Mouse (Mus musculus): Measurements from ENCODE around the gene Vat1. TPM values are rescaled to one million over a fixed set of nuclear protein-coding genes. Genes with fewer than 3 reads are reported as not detected.
"Not testable (repeated sequence)": the region's sequence is repeated elsewhere in the genome, so short reads cannot be mapped to it uniquely, and the experiment has no call there.

The Vat1 gene
- polyA plus RNA-seq (2016; fragmentation: Nextera tagmentation; extraction: Ambion mirVana): 33.1 and 41.1 TPM in 2 replicates

DNA sequence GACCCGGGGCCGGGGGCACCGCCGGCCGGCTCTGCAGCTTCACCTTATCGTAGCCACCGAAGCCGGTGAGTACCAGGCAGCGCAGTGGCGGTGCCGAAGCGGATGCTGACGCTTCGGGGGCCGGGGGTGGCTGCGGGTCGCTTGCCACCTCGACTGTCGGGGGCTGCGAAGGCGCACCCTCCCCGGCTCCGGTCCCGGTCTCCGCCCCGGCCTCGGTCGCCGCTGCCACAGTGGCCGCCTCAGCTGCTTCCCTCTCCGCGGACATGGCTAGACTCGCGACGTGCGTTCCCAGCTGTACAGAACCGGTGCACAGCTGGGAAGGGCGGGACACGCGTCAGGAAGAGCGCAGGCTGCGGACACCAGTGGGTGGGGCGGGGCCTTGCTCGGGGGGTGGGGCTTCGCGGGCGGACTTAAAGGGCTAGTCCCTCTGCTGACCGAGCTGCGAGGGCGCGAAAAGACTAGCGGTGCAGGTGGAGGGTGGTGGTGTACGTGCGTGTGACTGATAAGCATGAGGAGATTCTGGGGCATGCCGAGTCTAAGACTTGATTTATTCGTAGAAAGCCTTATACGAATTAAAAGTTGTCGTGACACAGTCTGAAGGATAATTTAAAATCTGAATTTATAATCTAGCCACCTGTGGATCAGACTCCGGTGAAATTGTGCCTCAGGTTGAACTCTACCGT, at the start of gene Vat1:
Vat1 (minus strand) TSS at position 362 of the 683 bp plus-strand sequence.
- no peaks in the 10 kb centered on the region for H3K9me3 ChIP-seq
- 0 out of 2 replicates have a peak, but pooled peaks cover 4% of the 10 kb centered on the region for H3K27me3 ChIP-seq (ENCODE audit: insufficient read depth, poor library complexity, severe bottlenecking)
- H3K4me3 ChIP-seq: peak within 1 kb of the TSS; percentile 95
- WGBS: 1% methylated on average over 60 of the region's 60 CpGs
- H3K36me3 ChIP-seq: peaks cover 19% of the 10 kb centered on the region
- peaks cover 74% of the 10 kb centered on the region for H3K4me1 ChIP-seq
- H3K27ac ChIP-seq: peak within 1 kb of the TSS; percentile 91
- peak; percentile 92 for DNase-seq (ENCODE audit: low spot score)

- Histone ChIP-seq H3K4me3 (no peak overlapping the region), H3K27me3 (ENCODE audit: insufficient read depth, poor library complexity, severe bottlenecking) (no peaks in the 10 kb centered on the region), H3K27ac (no peak overlapping the region), H3K4me1 (no peaks in the 10 kb centered on the region), H3K9me3 (no peaks in the 10 kb centered on the region), H3K36me3 (peaks cover 65% of the 10 kb centered on the region)
- no peak for DNase-seq (ENCODE audit: low spot score)
- WGBS: 85% methylated on average over 7 of the region's 7 CpGs
Measured at GRCm38 (mm10) chr11:101507090-101507489, 41.1 kb upstream of the Vat1 start.

DNA sequence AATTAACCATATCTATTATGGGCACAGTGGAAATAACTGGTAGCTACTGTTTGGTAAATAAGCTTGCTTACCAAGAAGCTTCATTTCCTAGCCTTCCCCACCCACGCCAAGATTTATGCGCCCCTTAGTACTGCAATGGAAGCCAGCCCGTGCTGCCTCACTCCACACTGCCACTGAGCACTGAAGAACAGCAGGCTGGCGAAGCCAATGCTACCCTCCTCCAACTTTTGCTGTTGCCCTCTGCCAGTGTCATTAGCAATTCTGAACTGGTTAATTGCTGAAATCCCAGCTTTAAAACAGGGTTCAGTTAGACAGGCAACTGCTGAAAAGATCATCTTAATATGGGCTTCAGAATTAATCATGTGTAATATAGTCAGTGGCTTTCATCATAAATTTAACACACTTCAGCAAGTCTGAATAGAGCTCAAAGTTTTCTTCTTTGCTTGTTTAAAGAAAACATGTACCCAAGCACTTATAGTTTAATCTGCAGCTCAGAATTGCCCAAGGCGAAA, 40.3 kb upstream of the Vat1 start:
- WGBS: 87% methylated on average over 5 of the region's 5 CpGs
- Histone ChIP-seq H3K27me3 (ENCODE audit: insufficient read depth, poor library complexity, severe bottlenecking) (no peaks in the 10 kb centered on the region), H3K27ac (no peak overlapping the region), H3K4me3 (no peak overlapping the region), H3K4me1 (no peaks in the 10 kb centered on the region), H3K36me3 (peaks cover 68% of the 10 kb centered on the region), H3K9me3 (no peaks in the 10 kb centered on the region)
- no peak for DNase-seq (ENCODE audit: low spot score)

DNA sequence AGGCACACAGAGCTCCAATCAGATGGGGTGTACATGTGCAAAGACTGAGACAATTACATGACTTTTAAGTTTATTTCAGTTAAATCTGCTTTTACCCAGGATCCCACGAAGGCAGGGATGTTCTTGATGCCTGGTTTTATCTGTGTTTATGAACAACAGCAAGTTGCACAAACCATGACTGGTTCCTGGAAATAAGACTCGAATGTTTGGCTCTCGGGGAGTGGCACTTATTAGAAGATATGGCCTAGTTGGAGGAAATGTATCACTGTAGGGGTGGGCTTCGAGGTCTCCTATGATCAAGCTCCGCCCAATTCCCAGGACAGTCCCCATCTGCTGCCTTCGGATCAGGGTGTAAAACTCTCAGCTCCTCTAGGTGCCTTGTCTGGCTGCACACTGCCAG, 20.1 kb upstream of the Vat1 start:
- 52% methylated on average over 6 of the region's 6 CpGs for WGBS
- Histone ChIP-seq H3K27me3 (ENCODE audit: insufficient read depth, poor library complexity, severe bottlenecking) (no peaks in the 10 kb centered on the region), H3K4me3 (no peak overlapping the region), H3K36me3 (peaks cover 40% of the 10 kb centered on the region), H3K4me1 (peaks cover 32% of the 10 kb centered on the region), H3K27ac (peak overlapping the region; percentile 68; the same call in 1 of the 2 replicates), H3K9me3 (no peaks in the 10 kb centered on the region)
- no peak for DNase-seq (ENCODE audit: low spot score)

DNA sequence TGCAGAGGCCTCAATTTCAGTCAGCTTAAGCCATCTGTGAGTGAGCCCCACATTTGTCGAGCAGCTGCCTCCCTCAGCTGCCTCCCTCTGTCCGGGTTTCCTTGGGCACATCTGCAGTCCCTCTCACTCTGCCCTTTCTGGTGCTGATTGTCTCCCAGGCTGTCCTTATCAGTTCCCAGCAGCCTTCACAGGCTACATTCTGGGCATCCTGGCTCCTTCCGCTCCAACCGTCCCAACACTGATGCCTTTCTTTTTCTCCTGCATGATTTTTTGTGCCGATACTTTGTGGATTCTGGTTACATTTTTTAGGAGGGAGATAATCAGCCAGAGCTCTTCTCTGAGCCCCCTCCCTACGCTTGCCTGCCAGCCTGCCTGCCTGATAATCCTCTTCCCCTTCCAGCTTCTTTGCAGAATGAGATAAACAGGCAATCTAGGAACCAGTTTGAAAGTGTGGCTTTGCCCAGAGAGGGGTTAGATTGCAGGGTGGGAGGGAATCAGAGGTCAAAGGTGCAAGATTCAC, 19.5 kb upstream of the Vat1 start:
- peaks cover 36% of the 10 kb centered on the region for H3K36me3 ChIP-seq
- H3K9me3 ChIP-seq: no peaks in the 10 kb centered on the region
- H3K27me3 ChIP-seq (ENCODE audit: insufficient read depth, poor library complexity, severe bottlenecking): no peaks in the 10 kb centered on the region
- peak overlapping the region; percentile 24; the same call in 1 of the 2 replicates for H3K4me3 ChIP-seq
- DNase-seq (ENCODE audit: low spot score): peak; percentile 89
- peaks cover 37% of the 10 kb centered on the region for H3K4me1 ChIP-seq
- peak overlapping the region; percentile 68 for H3K27ac ChIP-seq
- WGBS: 11% methylated on average over 6 of the region's 6 CpGs

DNA sequence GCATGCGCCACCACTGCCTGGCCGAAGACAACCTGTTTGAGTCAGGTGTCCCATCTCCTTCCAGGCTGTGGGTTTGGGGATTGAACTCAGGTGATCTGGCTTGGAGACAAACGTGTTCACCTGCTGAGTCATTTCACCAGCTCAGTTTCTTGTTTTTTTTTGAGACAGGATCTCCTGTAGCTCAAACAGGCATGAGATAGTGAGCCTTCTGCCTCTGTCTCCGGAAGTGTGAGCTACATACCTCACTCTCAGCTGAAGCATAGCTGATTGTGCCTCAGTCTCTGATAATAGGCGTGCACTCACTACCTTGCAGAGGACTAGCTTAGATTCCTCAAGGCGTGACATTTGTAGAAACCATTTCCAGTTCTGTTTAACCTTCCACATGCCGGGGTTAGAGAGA, 18.8 kb upstream of the Vat1 start:
- no peaks in the 10 kb centered on the region for H3K27me3 ChIP-seq (ENCODE audit: insufficient read depth, poor library complexity, severe bottlenecking)
- WGBS: 51% methylated on average over 7 of the region's 7 CpGs
- no peaks in the 10 kb centered on the region for H3K9me3 ChIP-seq
- peaks cover 30% of the 10 kb centered on the region for H3K36me3 ChIP-seq
- no peak for DNase-seq (ENCODE audit: low spot score)
- peaks cover 45% of the 10 kb centered on the region for H3K4me1 ChIP-seq
- H3K27ac ChIP-seq: peak overlapping the region; percentile 68
- no peak overlapping the region for H3K4me3 ChIP-seq

DNA sequence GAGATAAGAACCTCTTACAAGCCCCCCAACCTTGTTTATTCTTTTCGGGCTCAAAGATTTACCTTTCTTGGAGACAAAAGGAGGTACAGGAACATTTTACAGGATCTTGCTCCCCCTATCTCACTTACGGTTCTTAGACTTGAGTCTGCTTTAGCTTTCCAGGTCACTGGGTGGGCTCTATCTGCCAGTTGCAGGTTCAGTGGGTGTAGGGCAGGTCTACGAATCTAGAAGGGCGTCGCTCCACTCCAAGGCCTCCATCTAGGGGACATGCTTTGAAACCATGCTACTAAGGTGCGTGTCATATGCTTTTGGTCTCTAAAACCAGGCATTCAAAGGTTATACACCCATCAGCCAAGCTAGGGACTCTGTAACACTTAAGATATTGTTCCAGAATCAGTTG, 18.2 kb upstream of the Vat1 start:
- Histone ChIP-seq H3K36me3 (peaks cover 24% of the 10 kb centered on the region), H3K4me3 (no peak overlapping the region), H3K9me3 (no peaks in the 10 kb centered on the region), H3K4me1 (peaks cover 50% of the 10 kb centered on the region), H3K27ac (peak overlapping the region; percentile 67; the same call in 1 of the 2 replicates), H3K27me3 (ENCODE audit: insufficient read depth, poor library complexity, severe bottlenecking) (no peaks in the 10 kb centered on the region)
- WGBS: 65% methylated on average over 6 of the region's 6 CpGs
- no peak for DNase-seq (ENCODE audit: low spot score)

DNA sequence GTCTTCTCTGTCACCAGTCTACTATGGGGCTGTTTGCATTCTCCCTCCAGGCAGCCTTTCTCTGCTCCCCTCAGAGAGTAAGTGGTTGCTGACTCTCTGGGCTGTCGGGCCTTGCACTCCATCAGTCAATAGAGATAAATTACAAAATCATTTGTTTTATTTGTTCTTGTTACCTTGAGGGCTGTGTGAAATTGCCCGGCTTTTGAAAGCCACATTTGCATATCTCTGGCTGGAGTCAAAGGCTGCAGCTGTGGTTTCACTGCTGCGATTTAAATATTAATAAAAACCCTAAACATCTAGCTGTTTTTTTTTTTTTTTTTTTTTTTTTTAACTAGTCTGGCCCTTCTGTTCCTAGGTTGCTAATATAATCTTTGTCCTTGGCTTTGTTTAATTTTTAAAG, 17.8 kb upstream of the Vat1 start:
- Histone ChIP-seq H3K36me3 (peaks cover 20% of the 10 kb centered on the region), H3K9me3 (no peaks in the 10 kb centered on the region), H3K27me3 (ENCODE audit: insufficient read depth, poor library complexity, severe bottlenecking) (no peaks in the 10 kb centered on the region), H3K4me3 (no peak overlapping the region), H3K27ac (0 out of 2 replicates have a peak overlapping the region, but pooled peaks have one; percentile 56), H3K4me1 (peaks cover 55% of the 10 kb centered on the region)
- 42% methylated on average over 3 of the region's 3 CpGs for WGBS
- no peak for DNase-seq (ENCODE audit: low spot score)

DNA sequence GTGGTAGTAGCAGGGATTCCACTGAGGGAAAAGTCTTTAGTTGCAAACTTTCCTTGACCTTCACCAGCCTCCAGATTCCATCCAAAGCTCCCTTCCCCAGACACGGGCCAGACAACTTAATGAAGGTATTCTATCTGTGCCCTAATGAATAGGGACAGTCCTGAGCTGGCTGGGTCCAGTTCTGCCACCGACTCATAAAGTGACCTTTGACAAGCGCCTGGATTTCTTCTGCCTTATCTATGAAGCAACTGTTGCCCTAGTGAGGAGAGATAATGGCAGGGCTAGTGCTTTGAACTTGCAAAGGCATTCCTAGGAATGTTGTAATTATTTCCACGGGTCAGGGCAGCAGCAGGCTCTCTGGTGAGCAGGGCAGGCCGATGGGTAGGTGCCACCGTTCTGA, 14.9 kb upstream of the Vat1 start:
- Histone ChIP-seq H3K4me3 (no peak overlapping the region), H3K27me3 (ENCODE audit: insufficient read depth, poor library complexity, severe bottlenecking) (no peaks in the 10 kb centered on the region), H3K9me3 (no peaks in the 10 kb centered on the region), H3K4me1 (peaks cover 62% of the 10 kb centered on the region), H3K36me3 (no peaks in the 10 kb centered on the region), H3K27ac (peak overlapping the region; percentile 86)
- DNase-seq (ENCODE audit: low spot score): no peak
- WGBS: 6% methylated on average over 6 of the region's 6 CpGs

DNA sequence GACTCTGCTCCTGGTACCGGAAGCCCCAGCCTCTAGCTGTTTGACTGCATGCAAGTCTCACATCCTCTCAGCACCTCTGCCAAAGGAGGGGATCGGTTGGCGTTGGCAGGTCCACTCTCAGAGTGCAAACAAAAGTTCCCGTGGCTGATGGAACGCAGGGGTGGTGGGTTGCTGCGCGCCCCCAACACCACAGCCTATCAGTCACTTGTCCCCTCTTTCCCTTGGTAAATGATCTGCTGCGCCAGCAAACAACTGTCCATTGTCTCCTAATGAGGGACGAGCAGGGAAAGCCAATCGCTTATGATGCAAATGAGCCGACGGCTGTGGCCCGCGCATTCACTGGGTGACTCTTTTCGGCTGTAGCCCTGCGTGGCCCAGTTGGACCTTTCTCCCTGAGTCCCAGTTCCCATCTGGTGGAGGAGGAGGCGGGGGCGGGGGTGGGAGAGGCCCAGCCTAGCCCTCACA, 13.2 kb upstream of the Vat1 start:
- Histone ChIP-seq H3K27me3 (ENCODE audit: insufficient read depth, poor library complexity, severe bottlenecking) (no peaks in the 10 kb centered on the region), H3K4me1 (peaks cover 47% of the 10 kb centered on the region), H3K36me3 (no peaks in the 10 kb centered on the region), H3K4me3 (peak overlapping the region; percentile 42), H3K27ac (peak overlapping the region; percentile 86), H3K9me3 (no peaks in the 10 kb centered on the region)
- no peak for DNase-seq (ENCODE audit: low spot score)
- WGBS: 8% methylated on average over 18 of the region's 18 CpGs

DNA sequence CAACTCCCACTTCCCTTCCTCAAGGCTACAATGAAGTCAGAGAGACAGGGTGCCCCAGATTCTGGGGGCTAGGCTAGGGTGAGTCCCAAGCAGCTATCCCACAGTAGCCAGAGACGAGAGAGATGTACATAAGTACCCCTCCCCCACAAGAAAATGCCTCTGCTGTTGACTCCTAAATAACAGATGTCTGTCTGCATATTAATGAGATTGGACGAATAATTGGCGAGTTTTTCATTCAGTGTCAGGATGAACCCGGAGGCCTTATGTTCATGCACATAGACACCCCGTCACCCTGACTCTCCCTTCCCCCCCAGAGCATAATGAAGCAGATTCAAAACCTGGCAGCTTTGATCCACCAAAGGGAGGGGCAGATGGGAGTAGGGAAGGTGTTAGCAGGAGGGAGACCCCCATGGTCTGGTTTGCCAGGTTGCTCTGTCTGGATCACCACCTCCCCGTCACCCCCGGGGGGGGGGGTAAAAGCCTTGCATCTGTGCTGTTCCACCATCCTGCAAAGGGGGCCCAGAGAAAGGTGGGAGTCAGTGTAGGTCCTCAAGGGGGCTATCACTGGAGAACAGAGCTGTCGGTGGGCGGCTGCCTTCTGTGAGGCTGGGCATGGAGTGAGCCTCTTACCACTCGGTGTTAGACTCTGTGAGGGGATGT, 11.7 kb upstream of the Vat1 start:
- WGBS: 61% methylated on average over 10 of the region's 10 CpGs
- H3K4me1 ChIP-seq: peaks cover 44% of the 10 kb centered on the region
- no peaks in the 10 kb centered on the region for H3K27me3 ChIP-seq (ENCODE audit: insufficient read depth, poor library complexity, severe bottlenecking)
- H3K27ac ChIP-seq: peak overlapping the region; percentile 42
- DNase-seq (ENCODE audit: low spot score): no peak
- H3K9me3 ChIP-seq: no peaks in the 10 kb centered on the region
- H3K36me3 ChIP-seq: no peaks in the 10 kb centered on the region
- no peak overlapping the region for H3K4me3 ChIP-seq

DNA sequence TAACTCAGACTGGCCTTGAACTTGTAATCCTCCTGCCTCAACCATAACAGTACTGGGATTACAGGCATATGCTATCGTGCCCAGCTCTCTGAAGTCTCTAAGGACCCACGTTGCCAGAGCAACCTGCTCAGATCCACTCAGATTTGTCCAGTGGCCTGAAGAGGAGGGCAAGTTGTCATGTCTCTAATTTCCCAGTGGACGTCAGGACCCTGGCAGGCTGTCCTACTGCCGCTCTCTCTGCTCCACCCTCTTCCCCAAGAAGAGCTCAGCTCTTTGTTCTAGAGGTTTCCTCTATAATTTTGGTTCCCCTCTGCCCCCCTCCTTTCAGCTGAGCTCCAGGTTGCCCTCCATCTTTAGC, 11.1 kb upstream of the Vat1 start:
- Histone ChIP-seq H3K36me3 (no peaks in the 10 kb centered on the region), H3K27me3 (ENCODE audit: insufficient read depth, poor library complexity, severe bottlenecking) (no peaks in the 10 kb centered on the region), H3K27ac (peak overlapping the region; percentile 42; the same call in 1 of the 2 replicates), H3K4me3 (no peak overlapping the region), H3K9me3 (no peaks in the 10 kb centered on the region), H3K4me1 (peaks cover 49% of the 10 kb centered on the region)
- 41% methylated on average over 4 of the region's 4 CpGs for WGBS
- no peak for DNase-seq (ENCODE audit: low spot score)

DNA sequence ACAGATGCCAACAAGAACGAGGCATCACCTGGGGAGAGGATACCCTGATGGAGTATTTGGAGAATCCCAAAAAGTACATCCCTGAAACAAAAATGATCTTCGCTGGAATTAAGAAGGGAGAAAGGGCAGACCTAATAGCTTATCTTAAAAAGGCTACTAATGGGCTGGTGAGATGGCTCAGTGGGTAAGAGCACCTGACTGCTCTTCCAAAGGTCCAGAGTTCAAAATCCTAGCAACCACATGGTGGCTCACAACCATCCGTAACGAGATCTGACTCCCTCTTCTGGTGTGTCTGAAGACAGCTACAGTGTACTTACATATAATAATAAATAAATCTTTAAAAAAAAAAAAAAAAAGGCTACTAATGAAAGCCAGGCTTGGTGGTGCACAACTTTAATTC, 10.3 kb upstream of the Vat1 start:
- H3K4me1 ChIP-seq: peaks cover 55% of the 10 kb centered on the region
- WGBS: 90% methylated on average over 4 of the region's 4 CpGs

More for the DNA sequence above, 10.3 kb upstream of the Vat1 start:
- H3K27ac ChIP-seq; H3K36me3 ChIP-seq; H3K4me3 ChIP-seq; DNase-seq (ENCODE audit: low spot score); H3K27me3 ChIP-seq (ENCODE audit: insufficient read depth, poor library complexity, severe bottlenecking); H3K9me3 ChIP-seq: not testable (repeated sequence)
